Mouse (Mus musculus): ENCODE results near the gene Zfp706.

DNA sequence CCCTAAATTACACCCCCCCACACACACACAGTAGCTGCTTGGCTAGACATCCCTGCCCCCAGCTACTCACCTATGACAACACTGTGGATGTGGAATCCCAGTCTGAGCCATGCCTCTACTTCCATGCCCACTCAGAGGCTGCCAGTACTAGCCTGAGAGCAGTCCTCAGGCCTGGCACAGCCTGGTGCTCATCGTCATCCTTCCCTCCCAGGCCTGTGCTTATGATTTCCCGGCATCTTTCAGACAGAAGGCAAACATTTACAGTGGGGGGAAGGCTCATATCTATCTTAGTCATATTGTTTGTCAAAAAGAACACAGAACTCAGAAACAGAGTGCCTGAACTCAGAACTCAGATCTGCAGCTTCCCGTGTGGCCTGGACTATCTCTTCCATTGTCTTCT is 23.4 kb upstream of the Zfp706 start:
- TF ChIP-seq CTCF (IDR thresholded peaks at IDR 0.05; ENCODE audit: low read depth) (no peak), EP300 (optimal IDR thresholded peaks at IDR 0.05) (no peak)

Data from stomach, postnatal 0 days (tissue).